Mouse (Mus musculus): ENCODE results near the gene Cpt1a. TPM values are rescaled to one million over a fixed set of nuclear protein-coding genes. Genes with fewer than 3 reads are reported as not detected.

Cpt1a gene
- polyA plus RNA-seq, 1 experiment from 2014 or later: 62.0 TPM

DNA sequence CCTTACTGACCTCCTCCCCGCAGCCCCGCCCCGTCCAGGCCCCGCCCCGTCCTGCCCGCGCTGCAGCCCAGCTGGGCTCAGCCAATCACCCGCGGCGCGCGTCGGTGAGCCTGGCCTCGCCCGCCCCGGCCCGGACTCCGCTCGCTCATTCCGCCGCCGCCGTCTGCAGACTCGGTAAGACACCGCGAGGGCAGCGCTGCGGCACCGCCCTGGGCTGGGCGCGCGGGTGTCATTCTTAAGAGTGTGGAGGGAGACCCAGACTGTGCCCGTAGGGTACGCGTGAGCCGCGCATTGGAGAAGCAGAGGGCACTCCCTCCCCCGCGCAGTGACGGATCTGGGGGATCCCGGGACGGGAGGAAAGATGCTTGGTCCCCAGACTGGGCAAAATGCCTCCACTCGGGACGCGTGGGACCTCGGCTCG is 1.1 kb downstream of the Cpt1a start:
- DNase-seq (ENCODE audit: low spot score): peak; percentile 96
- H3K27me3 ChIP-seq (ENCODE audit: control insufficient read depth, insufficient read depth, low read length): no peaks in the 10 kb centered on the region
- H3K27ac ChIP-seq (replicated peaks): peak overlapping the region; percentile 96
- no peak for TF ChIP-seq EP300 (optimal IDR thresholded peaks at IDR 0.05)
- WGBS: 1% methylated on average over 46 of the region's 47 CpGs
- no peaks in the 10 kb centered on the region for H3K36me3 ChIP-seq (ENCODE audit: control insufficient read depth, insufficient read depth, low read length)
- H3K9ac ChIP-seq (ENCODE audit: low read length): peak overlapping the region; percentile 83
- peak overlapping the region; percentile 97 for H3K4me2 ChIP-seq (replicated peaks; ENCODE audit: low read depth)
- peak overlapping the region; percentile 74 for H3K4me3 ChIP-seq (ENCODE audit: low read depth, low read length)
- H3K9me3 ChIP-seq (ENCODE audit: control insufficient read depth, low read length): no peaks in the 10 kb centered on the region
- ATAC-seq (ENCODE audit: low FRiP score, low TSS enrichment): peak; percentile 80
- H3K4me1 ChIP-seq (replicated peaks; ENCODE audit: control insufficient read depth, insufficient read depth): peaks cover 13% of the 10 kb centered on the region

DNA sequence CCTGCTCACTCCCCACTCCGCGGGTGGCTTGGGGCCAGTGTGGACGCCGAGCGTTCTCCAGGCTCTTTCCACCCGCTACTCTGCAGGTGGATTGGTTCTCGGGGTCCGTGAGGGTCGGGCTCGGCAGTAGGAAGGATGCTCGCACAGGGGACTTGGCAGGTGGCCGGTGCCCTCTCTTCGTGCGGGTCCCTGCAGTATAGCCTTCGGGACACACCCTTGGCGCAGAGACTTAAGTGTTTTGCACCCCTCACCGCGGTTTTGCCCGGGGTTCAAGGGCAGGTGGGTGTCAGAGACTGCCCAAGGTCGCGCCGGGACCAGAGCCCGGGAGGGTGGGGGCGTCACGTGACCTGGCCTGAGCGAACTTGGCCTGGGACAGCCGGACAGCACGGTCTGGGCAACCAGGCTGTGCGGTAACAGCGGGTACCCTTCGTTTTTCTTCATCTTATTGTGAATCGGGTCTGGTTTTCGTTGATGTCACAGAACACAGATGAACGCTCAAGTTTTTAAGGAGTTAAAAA is 1.7 kb downstream of the Cpt1a start:
- H3K36me3 ChIP-seq (ENCODE audit: control insufficient read depth, insufficient read depth, low read length): no peaks in the 10 kb centered on the region
- H3K4me3 ChIP-seq (ENCODE audit: low read depth, low read length): peak overlapping the region; percentile 74
- WGBS: under 1% methylated on average over 34 of the region's 34 CpGs
- peak overlapping the region; percentile 83 for H3K9ac ChIP-seq (ENCODE audit: low read length)
- H3K27ac ChIP-seq (replicated peaks): peak overlapping the region; percentile 96
- ATAC-seq (ENCODE audit: low FRiP score, low TSS enrichment): no peak
- no peaks in the 10 kb centered on the region for H3K27me3 ChIP-seq (ENCODE audit: control insufficient read depth, insufficient read depth, low read length)
- DNase-seq (ENCODE audit: low spot score): peak; percentile 64
- peaks cover 13% of the 10 kb centered on the region for H3K4me1 ChIP-seq (replicated peaks; ENCODE audit: control insufficient read depth, insufficient read depth)
- H3K9me3 ChIP-seq (ENCODE audit: control insufficient read depth, low read length): no peaks in the 10 kb centered on the region
- no peak for TF ChIP-seq EP300 (optimal IDR thresholded peaks at IDR 0.05)
- TF ChIP-seq CTCF (IDR thresholded peaks at IDR 0.05; ENCODE audit: low read depth): no peak
- H3K4me2 ChIP-seq (replicated peaks; ENCODE audit: low read depth): peak overlapping the region; percentile 97

DNA sequence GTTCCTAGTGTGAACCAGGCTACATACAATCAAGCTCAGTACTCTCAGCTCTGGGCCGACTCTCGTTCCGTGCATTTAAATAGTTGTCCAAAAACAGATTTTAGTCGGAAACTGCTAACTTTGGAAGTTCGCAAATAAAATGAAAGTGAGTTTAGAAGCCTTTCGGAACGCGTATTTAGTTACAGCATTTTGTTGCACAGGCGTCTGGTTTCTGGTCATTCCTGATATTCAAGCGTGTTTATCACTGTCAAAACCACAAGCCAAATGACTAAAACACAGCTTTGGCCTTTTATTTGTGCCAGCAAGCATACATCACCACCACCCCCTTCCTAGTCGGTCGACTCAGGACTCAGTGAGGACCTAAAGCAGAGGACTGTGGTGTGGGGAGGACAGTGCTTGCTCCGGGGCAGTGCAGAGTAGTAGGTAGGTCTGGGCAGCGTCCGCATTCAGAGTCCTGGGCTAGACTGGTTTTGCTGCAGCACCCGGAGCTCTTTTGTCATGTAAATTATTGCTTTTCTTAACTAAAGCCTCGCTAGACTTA is 2.2 kb downstream of the Cpt1a start:
- Histone ChIP-seq H3K27me3 (ENCODE audit: control insufficient read depth, insufficient read depth, low read length) (no peaks in the 10 kb centered on the region), H3K4me2 (replicated peaks; ENCODE audit: low read depth) (peak overlapping the region; percentile 97), H3K9ac (ENCODE audit: low read length) (peak overlapping the region; percentile 83), H3K4me1 (replicated peaks; ENCODE audit: control insufficient read depth, insufficient read depth) (peaks cover 13% of the 10 kb centered on the region), H3K36me3 (ENCODE audit: control insufficient read depth, insufficient read depth, low read length) (no peaks in the 10 kb centered on the region), H3K9me3 (ENCODE audit: control insufficient read depth, low read length) (no peaks in the 10 kb centered on the region), H3K27ac (replicated peaks) (peak overlapping the region; percentile 96), H3K4me3 (ENCODE audit: low read depth, low read length) (peak overlapping the region; percentile 74)
- DNase-seq (ENCODE audit: low spot score): peak; percentile 63
- TF ChIP-seq CTCF (IDR thresholded peaks at IDR 0.05; ENCODE audit: low read depth) (no peak), EP300 (optimal IDR thresholded peaks at IDR 0.05) (no peak)
- WGBS: 2% methylated on average over 17 of the region's 17 CpGs
- ATAC-seq (ENCODE audit: low FRiP score, low TSS enrichment): 0 out of 2 replicates have a peak, but pooled peaks have one; percentile 38

DNA sequence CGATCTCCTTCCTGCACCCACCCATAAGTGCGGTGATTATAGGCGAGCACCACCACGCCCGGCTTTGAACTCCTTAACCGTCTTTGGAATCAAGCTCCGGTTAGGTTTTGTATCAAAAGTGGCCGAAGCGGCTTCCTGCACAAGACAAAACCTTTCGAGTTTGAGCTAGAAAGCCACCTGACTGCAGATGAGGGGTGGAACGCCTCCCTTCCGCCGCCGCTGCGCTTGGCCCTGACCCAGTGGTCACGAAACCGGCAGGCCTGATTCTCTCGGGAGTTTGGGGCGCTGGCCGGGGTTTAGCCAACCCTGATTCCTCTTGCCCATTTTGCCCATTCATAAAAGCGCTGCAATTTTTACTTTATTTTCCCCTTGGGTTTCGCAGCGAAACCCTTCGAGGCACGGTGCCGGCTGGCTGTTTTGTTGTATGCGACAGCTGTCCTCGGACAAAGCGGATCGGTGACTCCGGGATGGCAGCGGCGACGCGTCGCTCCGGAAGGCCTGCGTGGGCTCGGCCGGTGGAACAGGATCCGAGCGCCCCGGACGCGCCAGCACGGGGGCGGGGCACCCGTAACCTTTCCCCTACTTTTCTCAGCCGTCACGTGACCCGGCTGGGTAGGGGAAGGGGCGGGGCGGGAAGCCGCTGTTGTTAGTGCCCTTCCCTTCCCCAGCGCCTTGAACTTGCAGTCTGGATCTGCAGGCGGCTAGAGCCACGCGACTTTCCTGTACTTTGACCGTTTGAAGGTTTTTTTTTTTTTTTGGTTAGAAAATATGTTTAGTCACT is 3.0 kb downstream of the Cpt1a start:
- Histone ChIP-seq H3K36me3 (ENCODE audit: control insufficient read depth, insufficient read depth, low read length) (no peaks in the 10 kb centered on the region), H3K9me3 (ENCODE audit: control insufficient read depth, low read length) (no peaks in the 10 kb centered on the region), H3K27ac (replicated peaks) (peak overlapping the region; percentile 96), H3K27me3 (ENCODE audit: control insufficient read depth, insufficient read depth, low read length) (no peaks in the 10 kb centered on the region), H3K4me2 (replicated peaks; ENCODE audit: low read depth) (peak overlapping the region; percentile 97), H3K4me1 (replicated peaks; ENCODE audit: control insufficient read depth, insufficient read depth) (peaks cover 13% of the 10 kb centered on the region), H3K9ac (ENCODE audit: low read length) (peak overlapping the region; percentile 83), H3K4me3 (ENCODE audit: low read depth, low read length) (peak overlapping the region; percentile 74)
- ATAC-seq (ENCODE audit: low FRiP score, low TSS enrichment) (peak; percentile 80), DNase-seq (ENCODE audit: low spot score) (peak; percentile 98)
- WGBS: under 1% methylated on average over 59 of the region's 59 CpGs
- TF ChIP-seq EP300 (optimal IDR thresholded peaks at IDR 0.05) (peak; percentile 46), CTCF (IDR thresholded peaks at IDR 0.05; ENCODE audit: low read depth) (no peak; the same call in 1 of the 2 replicates)

DNA sequence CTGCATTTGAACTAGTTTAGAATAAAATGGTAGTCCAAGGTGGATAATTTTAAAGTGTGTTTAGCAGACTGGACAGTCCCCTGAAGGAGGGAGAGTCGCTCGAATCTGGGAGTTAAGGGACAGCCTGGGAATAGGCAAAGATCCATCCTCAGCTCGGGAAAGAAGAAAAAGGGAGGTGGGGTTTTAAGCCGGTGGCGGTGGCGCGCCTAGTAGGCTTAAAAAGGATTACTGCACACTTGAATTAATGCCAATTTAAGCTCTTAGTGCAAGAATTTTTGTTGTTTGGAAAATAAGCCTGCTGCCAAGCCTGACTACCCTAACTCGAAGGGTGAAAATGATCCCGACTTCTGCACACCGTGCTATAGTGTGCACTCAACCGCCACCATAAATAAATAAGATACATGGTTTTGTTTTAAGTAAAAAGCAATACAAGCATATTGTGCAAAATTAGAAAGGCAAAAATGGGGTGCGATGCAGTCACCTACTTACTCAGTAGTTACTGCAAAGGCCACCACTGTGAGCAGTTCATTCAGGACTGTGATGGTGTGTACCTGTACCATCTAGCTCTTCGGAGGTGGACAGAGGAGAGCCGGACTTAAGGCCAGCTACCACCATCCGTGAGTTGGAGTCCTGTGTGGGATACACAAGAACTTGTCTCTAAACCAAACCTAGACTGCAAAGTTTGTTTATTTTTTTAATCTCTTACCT is 3.8 kb downstream of the Cpt1a start:
- H3K27ac ChIP-seq (replicated peaks): peak overlapping the region; percentile 96
- ATAC-seq (ENCODE audit: low FRiP score, low TSS enrichment): no peak
- H3K9ac ChIP-seq (ENCODE audit: low read length): peak overlapping the region; percentile 19; the same call in 1 of the 2 replicates
- H3K27me3 ChIP-seq (ENCODE audit: control insufficient read depth, insufficient read depth, low read length): no peaks in the 10 kb centered on the region
- TF ChIP-seq EP300 (optimal IDR thresholded peaks at IDR 0.05) (no peak), CTCF (IDR thresholded peaks at IDR 0.05; ENCODE audit: low read depth) (no peak)
- H3K4me2 ChIP-seq (replicated peaks; ENCODE audit: low read depth): peak overlapping the region; percentile 97
- 19% methylated on average over 15 of the region's 15 CpGs for WGBS
- peaks cover 13% of the 10 kb centered on the region for H3K4me1 ChIP-seq (replicated peaks; ENCODE audit: control insufficient read depth, insufficient read depth)
- no peak for DNase-seq (ENCODE audit: low spot score)
- H3K4me3 ChIP-seq (ENCODE audit: low read depth, low read length): peak overlapping the region; percentile 74
- no peaks in the 10 kb centered on the region for H3K9me3 ChIP-seq (ENCODE audit: control insufficient read depth, low read length)
- no peaks in the 10 kb centered on the region for H3K36me3 ChIP-seq (ENCODE audit: control insufficient read depth, insufficient read depth, low read length)

Data from stomach, postnatal 0 days (tissue).